Mouse (Mus musculus) small intestine, adult 2 months (tissue): ENCODE data around the gene Wdr19.

Experiments used
- CTCF ChIP-seq: fragments of 200-500 bp; IDR thresholded peaks from 2 replicates; pipeline ENCODE4 v1.5.1; 2012; ENCODE audit warnings: low read depth, mild to moderate bottlenecking, control low read depth, inconsistent platforms, low read length, moderate library complexity, mixed read lengths; ENCODE audit not compliant: insufficient replicate concordance, insufficient read length; ENCODE audit errors: extremely low read depth
- POLR2A ChIP-seq: fragments of 200-500 bp; IDR thresholded peaks from 2 replicates; pipeline ENCODE4 v1.6.1; 2012; ENCODE audit warnings: low read depth, mild to moderate bottlenecking, control low read depth, inconsistent platforms, low read length, moderate library complexity

GRCm38 (mm10) chr5:65151276-65151675 is 48.2 kb upstream of the Wdr19 start:
- TF ChIP-seq POLR2A, result no peak
- no peak for TF ChIP-seq CTCF
